Mouse (Mus musculus): ENCODE measurements around the gene Ang.

Gene Ang

GRCm38 (mm10) chr14:51090921-51091900, at the start of gene Ang, which contains the start of gene Rnase4:
Gene Ang (plus strand): TSS chr14:51091150.
Gene Rnase4 (plus strand): TSS chr14:51091077.
- peak; percentile 44 for DNase-seq (ENCODE audit: low spot score)

GRCm38 (mm10) chr14:51041769-51042168, 49.2 kb upstream of the Ang start, which contains the start of gene Rnase9:
Gene Rnase9 (minus strand): TSS chr14:51041869.
- no peak for DNase-seq (ENCODE audit: low spot score)

GRCm38 (mm10) chr14:51047846-51048245, 43.1 kb upstream of the Ang start:
- no peak for DNase-seq (ENCODE audit: low spot score)

GRCm38 (mm10) chr14:51050063-51050462, 40.9 kb upstream of the Ang start, which contains the start of gene Rnase11:
Gene Rnase11 (minus strand): TSS chr14:51050163.
- no peak for DNase-seq (ENCODE audit: low spot score)

GRCm38 (mm10) chr14:51051941-51052340, 39.0 kb upstream of the Ang start:
- DNase-seq (ENCODE audit: low spot score) = no peak

- no peak for DNase-seq (ENCODE audit: low spot score)
Observed at GRCm38 (mm10) chr14:51053176-51053575, 37.8 kb upstream of the Ang start.

GRCm38 (mm10) chr14:51054243-51055237, 36.4 kb upstream of the Ang start:
- no peak for DNase-seq (ENCODE audit: low spot score)

- DNase-seq (ENCODE audit: low spot score) = no peak
Observed at GRCm38 (mm10) chr14:51057401-51057831, 33.5 kb upstream of the Ang start, which contains the start of gene Rnase12. Gene Rnase12 (minus strand): TSS chr14:51057661.

GRCm38 (mm10) chr14:51060761-51061160, 30.2 kb upstream of the Ang start:
- DNase-seq (ENCODE audit: low spot score) = no peak

GRCm38 (mm10) chr14:51068956-51069355, 22.0 kb upstream of the Ang start:
- no peak for DNase-seq (ENCODE audit: low spot score)

GRCm38 (mm10) chr14:51069617-51070016, 21.3 kb upstream of the Ang start:
- DNase-seq (ENCODE audit: low spot score) = peak; percentile 43

- DNase-seq (ENCODE audit: low spot score) = no peak
Observed at GRCm38 (mm10) chr14:51074335-51074734, 16.6 kb upstream of the Ang start, which contains the start of gene Olfr750. Gene Olfr750 (minus strand): TSS chr14:51074435.

- DNase-seq (ENCODE audit: low spot score) = no peak
Observed at GRCm38 (mm10) chr14:51079180-51079579, 11.8 kb upstream of the Ang start.

- no peak for DNase-seq (ENCODE audit: low spot score)
Observed at GRCm38 (mm10) chr14:51081035-51081434, 9.9 kb upstream of the Ang start.

GRCm38 (mm10) chr14:51082599-51083581, 8.1 kb upstream of the Ang start:
- DNase-seq (ENCODE audit: low spot score) = peak; percentile 58

GRCm38 (mm10) chr14:51083805-51084204, 7.1 kb upstream of the Ang start:
- DNase-seq (ENCODE audit: low spot score) = no peak

GRCm38 (mm10) chr14:51085086-51085485, 5.9 kb upstream of the Ang start:
- DNase-seq (ENCODE audit: low spot score) = no peak

GRCm38 (mm10) chr14:51085911-51086310, 5.0 kb upstream of the Ang start:
- no peak for DNase-seq (ENCODE audit: low spot score)

GRCm38 (mm10) chr14:51087762-51088161, 3.2 kb upstream of the Ang start:
- DNase-seq (ENCODE audit: low spot score) = no peak

GRCm38 (mm10) chr14:51088166-51088969, 2.6 kb upstream of the Ang start:
- DNase-seq (ENCODE audit: low spot score) = peak; percentile 88

All from layer of hippocampus, adult 11-12 months (tissue).